Mouse (Mus musculus) G1E-ER4 (cell line): ENCODE data around the gene Itga8. TPM values are rescaled to one million over a fixed set of nuclear protein-coding genes. Genes with fewer than 3 reads are reported as not detected.

Experiments used
- GATA1 ChIP-seq: IDR thresholded peaks from one replicate; pipeline ENCODE4 v1.8.0; 2012; ENCODE audit warnings: low read length, inconsistent platforms
- polyA plus RNA-seq: library from polyadenylated mRNA; stranded (reverse); fragments of >175 nt; gene quantifications from 2 replicates; pipeline ENCODE4 v1.2.3, GENCODE M21; 2012

The Itga8 gene
- polyA plus RNA-seq, 1 experiment: not detected

- TF ChIP-seq GATA1: no peak
Measured at GRCm38 (mm10) chr2:12170221-12170620, 131.5 kb downstream of the Itga8 start.

GRCm38 (mm10) chr2:12160486-12160885 lies 141.2 kb downstream of the Itga8 start:
- no peak for TF ChIP-seq GATA1

DNA sequence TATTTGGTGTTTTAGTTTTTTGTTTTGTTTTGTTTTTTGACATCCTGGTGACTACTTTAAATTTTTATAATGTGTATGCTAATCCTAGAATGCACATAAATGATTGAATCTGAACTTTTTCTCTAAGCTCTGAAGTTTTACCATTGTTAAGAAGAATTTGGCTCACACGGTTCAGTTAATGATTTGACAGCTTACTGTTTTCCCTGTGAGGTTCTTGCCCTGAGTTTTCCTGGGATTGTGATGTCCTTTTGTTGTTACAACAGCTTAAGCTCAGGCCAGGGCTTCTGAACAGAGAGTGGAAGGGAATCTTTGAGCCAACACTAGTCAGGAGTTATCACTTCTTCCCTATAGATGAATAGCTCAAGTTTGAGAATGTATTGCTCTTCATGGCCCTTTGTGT lies 144.7 kb downstream of the Itga8 start:
- TF ChIP-seq GATA1: no peak

DNA sequence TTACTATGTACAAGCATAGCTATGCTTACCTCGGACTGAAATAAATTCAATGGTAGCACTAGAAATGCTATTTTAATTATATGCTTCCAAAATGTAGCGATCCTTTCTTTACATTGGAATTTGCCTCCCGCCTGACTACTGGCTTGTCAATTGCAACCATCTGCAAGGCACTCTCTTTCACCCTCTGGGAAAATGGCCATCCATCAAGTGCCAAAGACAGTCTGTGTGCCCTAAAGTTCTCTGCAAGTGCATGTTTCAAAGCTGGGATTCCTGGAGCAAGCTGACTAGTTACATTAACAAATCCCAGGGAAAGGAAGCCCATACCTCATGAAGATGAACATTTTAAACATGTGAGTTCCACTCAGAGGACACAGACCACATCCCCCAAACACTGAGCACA lies 145.3 kb downstream of the Itga8 start:
- TF ChIP-seq GATA1: no peak

DNA sequence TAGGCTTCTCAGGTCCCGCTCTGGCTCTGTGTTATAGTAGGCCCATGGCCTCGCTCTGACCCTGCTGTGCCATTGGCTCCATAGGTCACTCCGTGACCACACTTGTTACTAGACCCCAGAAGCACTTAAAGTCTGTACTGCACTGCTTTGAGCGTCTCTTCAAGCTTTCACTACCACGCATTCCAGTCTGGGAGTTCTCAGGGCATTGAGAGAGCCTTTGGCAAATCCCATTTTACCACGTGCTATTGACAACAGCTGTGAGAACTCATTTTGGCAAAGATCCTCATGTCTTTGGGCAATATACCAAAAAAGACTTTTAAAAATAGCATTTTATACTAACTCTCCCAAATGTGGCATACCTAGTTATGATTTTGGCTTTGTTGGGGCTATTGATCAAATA lies 147.0 kb downstream of the Itga8 start:
- TF ChIP-seq GATA1: no peak

GRCm38 (mm10) chr2:12153551-12153950 lies 148.2 kb downstream of the Itga8 start:
- no peak for TF ChIP-seq GATA1

- TF ChIP-seq GATA1: no peak
Measured at GRCm38 (mm10) chr2:12147902-12148301, 153.8 kb downstream of the Itga8 start.

DNA sequence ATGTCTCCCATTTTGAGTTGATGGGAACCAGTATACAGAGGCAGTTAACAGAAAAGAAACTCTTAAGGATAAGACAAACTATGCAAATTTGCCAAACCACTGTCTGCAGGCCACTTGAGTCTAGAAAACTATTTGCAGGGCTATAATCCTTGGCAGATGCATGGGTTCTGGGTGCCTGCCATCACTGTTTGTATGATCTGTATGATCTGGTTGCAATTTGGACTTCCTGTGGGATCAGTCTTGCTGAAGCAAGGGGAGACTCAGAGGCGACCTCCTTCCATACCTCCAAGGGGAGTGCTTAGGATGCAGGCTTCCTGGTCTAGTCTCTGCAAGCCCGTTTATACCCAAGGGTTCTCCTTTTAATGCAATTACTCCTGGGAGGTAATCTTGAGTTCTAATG lies 155.1 kb downstream of the Itga8 start:
- no peak for TF ChIP-seq GATA1

DNA sequence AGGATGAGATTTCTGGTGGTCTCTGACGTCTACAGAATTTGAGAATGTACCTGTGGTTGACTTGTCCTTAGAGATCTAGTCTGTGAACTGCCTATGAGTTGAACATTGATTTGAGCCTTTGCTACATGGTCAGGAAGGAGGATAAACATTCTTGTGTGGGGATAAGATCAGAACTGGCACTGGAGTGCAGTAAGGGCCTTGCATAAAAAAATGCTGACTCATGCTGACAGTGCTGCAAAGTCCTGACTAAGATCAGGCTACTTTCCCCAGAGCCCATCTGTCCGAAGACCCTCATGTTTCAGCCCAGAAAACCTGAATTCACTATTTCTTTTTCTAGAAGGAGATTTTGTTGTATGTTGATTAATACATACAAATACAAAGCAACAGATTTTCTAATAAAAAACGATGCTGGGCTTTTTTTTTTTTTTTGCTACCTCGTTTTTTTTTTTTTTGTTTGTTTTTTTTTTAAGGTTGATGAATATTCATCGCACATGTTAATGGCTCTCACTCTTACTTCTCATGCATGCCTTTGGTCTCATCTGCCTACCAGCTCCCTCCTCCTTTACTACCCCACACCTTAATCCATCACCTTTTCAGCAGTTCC lies 162.9 kb downstream of the Itga8 start:
- no peak for TF ChIP-seq GATA1

DNA sequence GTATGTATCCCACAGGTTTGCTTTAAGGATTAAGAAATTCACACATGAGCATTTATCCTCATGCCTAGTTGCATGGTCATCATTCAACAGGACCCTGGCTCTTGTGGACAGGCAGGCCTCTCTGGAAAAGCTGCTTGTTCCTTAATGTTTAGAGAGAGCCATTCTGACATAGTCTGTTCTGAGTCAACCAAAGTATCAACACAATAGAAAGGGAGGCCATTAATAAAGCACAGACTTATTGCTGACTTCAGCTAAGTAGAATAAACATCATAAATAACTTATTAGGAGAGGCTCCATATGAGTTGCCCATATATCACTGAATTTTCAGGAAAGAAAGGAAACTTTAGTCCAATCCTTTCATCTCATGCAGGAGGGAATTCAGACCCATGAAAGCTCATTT lies 175.1 kb downstream of the Itga8 start:
- TF ChIP-seq GATA1: no peak

- no peak for TF ChIP-seq GATA1
Measured at GRCm38 (mm10) chr2:12115479-12115878, 186.2 kb downstream of the Itga8 start.

- TF ChIP-seq GATA1: no peak
Measured at GRCm38 (mm10) chr2:12109306-12109705, 192.4 kb downstream of the Itga8 start.

DNA sequence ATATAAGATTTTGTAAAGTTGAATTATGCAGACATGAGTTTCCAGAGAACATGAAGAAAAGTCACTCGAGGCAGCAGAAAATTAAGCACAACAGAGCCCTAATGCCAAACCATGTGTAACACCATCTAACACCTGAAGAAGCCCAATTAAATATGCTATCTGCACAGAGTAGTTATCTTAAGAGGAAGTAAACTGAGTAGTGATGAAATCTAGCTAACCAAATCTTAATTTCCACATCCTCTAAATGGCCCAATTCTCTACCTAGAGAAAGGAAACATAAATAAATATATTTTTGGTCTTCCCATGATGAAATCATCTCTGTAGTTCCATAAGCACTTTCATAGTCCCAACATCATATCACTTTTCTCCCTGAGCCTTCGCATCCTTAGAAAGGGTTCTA lies 193.4 kb downstream of the Itga8 start:
- no peak for TF ChIP-seq GATA1

DNA sequence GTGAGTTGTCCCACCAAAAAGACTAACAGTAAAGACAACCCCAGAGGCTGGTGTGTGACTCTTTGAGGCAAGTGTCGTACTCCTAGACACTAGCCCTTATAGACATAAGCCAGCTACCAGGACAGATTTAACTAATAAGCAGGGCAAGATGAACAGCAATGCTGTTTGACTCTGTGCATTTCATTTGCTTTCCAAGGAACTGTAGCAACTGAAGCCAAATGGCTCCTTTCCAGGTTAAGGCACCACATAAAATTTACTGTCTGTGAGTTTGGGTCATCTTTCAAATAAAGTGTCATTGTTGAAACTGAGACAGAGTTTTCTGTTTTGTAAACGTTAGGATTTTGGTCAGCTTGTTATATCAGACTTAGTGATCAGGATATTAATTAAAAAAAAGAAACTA lies 194.5 kb downstream of the Itga8 start:
- TF ChIP-seq GATA1: no peak

DNA sequence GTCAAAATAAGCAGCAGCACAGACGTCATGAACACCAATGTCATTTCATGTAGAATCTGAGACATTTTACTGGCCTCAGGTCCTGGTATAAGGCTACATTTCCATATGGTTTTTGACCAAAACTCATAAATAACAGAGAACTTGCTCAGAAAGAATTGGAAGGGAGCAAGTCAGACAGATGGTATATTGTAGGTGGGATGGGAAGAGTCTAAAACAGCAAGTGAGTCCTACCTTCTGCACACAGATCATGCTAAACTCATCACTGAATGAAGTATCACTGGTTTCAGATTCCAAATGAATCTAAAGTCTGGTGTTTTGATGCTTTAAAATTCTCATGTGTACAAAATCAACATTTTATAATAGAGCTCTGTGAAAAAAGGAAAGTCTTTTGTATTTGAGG lies 198.5 kb downstream of the Itga8 start:
- no peak for TF ChIP-seq GATA1

DNA sequence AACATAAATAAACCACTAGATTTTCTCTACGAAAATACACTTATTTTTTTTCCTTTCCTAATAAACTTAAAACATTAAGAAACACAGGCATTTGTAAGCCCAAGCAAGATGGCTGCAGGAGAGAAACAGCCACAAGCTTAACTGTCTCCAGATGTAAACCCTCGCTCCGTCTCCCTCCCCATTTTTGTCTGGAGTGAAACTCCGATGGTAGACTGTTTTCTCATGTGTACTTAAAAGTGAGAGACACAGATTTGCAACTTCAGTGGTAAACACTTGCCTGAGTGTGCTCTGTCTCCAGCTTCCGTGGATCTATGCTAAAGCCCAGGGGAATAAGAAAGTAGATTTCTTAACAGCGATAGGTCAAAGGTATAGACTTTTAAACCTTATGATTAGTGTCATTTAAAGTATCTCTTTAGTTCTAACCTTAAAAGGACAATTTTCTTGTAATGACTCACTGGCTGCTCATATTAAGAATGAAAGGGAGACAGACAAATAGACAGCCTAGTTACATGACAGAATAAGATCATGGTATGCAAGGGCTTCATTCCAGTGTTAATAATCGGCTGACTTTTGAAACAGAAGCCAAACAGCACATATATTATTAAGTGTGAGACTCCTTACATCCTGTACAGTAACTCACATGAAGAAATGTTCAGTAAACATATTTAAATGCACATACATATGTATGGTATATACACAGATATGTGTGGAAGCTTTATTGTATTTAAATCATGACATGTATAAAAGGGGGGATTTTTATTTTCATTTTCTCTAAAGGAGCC lies 209.3 kb downstream of the Itga8 start:
- no peak for TF ChIP-seq GATA1

DNA sequence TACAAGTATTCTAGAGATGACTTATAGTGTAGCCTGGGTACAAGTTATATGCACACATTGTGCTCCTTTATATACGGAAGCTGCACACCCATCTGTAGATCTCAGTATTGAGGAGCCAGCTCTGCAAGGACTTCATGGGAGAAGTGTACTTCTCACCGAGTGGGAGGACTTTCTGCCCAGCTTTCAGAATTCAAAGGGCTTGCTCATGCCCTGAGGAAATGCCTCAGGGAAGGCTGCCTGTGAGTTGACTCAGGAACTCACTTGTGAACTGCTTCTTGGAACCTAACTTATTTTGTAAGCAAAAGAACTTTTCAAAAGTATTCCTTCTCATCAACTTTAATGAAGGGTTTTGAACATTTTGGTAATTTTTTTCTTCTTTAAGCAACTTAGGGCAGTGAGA lies 210.7 kb downstream of the Itga8 start:
- no peak for TF ChIP-seq GATA1

GRCm38 (mm10) chr2:12085492-12085891 lies 216.2 kb downstream of the Itga8 start:
- TF ChIP-seq GATA1: no peak
